Mouse (Mus musculus): ENCODE measurements around the gene Trim44. TPM values are rescaled to one million over a fixed set of nuclear protein-coding genes. Genes with fewer than 3 reads are reported as not detected.

The Trim44 gene
- polyA plus RNA-seq (2011; ENCODE audit: insufficient read length, low read depth, missing spikeins), result 76.1 and 97.4 TPM in 2 replicates

- no peak for TF ChIP-seq POLR2A (IDR thresholded peaks at IDR 0.05; ENCODE audit: low read depth, low read length)
- TF ChIP-seq CTCF (IDR thresholded peaks at IDR 0.05; ENCODE audit: borderline replicate concordance, insufficient read depth, low read length), result no peak
- no peak within 1 kb of the TSS for H3K4me3 ChIP-seq (ENCODE audit: insufficient read depth, low read length)
- peaks cover 9% of the 10 kb centered on the region; the same call in 1 of the 2 replicates for H3K4me1 ChIP-seq (ENCODE audit: control insufficient read depth, insufficient read depth, low read length)
- H3K27ac ChIP-seq (ENCODE audit: insufficient read depth, low read length), result no peak within 1 kb of the TSS
Observed at GRCm38 (mm10) chr2:102407363-102408184, at the start of gene Trim44. Gene Trim44, minus strand, starts transcription at chr2:102407828.

- Histone ChIP-seq H3K4me3 (ENCODE audit: insufficient read depth, low read length) (no peak overlapping the region), H3K4me1 (ENCODE audit: control insufficient read depth, insufficient read depth, low read length) (no peaks in the 10 kb centered on the region), H3K27ac (ENCODE audit: insufficient read depth, low read length) (no peak overlapping the region)
- TF ChIP-seq CTCF (IDR thresholded peaks at IDR 0.05; ENCODE audit: borderline replicate concordance, insufficient read depth, low read length) (no peak), POLR2A (IDR thresholded peaks at IDR 0.05; ENCODE audit: low read depth, low read length) (no peak)
Observed at GRCm38 (mm10) chr2:102455126-102455525, 47.5 kb upstream of the Trim44 start.

GRCm38 (mm10) chr2:102453447-102453846 is 45.8 kb upstream of the Trim44 start:
- no peak overlapping the region for H3K27ac ChIP-seq (ENCODE audit: insufficient read depth, low read length)
- H3K4me1 ChIP-seq (ENCODE audit: control insufficient read depth, insufficient read depth, low read length), result 0 out of 2 replicates have a peak, but pooled peaks cover 3% of the 10 kb centered on the region
- no peak overlapping the region for H3K4me3 ChIP-seq (ENCODE audit: insufficient read depth, low read length)
- TF ChIP-seq CTCF (IDR thresholded peaks at IDR 0.05; ENCODE audit: borderline replicate concordance, insufficient read depth, low read length) (no peak), POLR2A (IDR thresholded peaks at IDR 0.05; ENCODE audit: low read depth, low read length) (no peak)

GRCm38 (mm10) chr2:102451671-102452549 is 44.3 kb upstream of the Trim44 start, which contains the start of gene Fjx1:
Gene Fjx1, minus strand, starts transcription at chr2:102452499.
- Histone ChIP-seq H3K4me3 (ENCODE audit: insufficient read depth, low read length) (peak within 1 kb of the TSS; percentile 46), H3K4me1 (ENCODE audit: control insufficient read depth, insufficient read depth, low read length) (0 out of 2 replicates have a peak, but pooled peaks cover 3% of the 10 kb centered on the region), H3K27ac (ENCODE audit: insufficient read depth, low read length) (no peak within 1 kb of the TSS)
- TF ChIP-seq POLR2A (IDR thresholded peaks at IDR 0.05; ENCODE audit: low read depth, low read length) (0 out of 2 replicates have a peak, but pooled peaks have one; percentile 23), CTCF (IDR thresholded peaks at IDR 0.05; ENCODE audit: borderline replicate concordance, insufficient read depth, low read length) (no peak)

- no peak for TF ChIP-seq POLR2A (IDR thresholded peaks at IDR 0.05; ENCODE audit: low read depth, low read length)
- TF ChIP-seq CTCF (IDR thresholded peaks at IDR 0.05; ENCODE audit: borderline replicate concordance, insufficient read depth, low read length), result no peak
- H3K4me1 ChIP-seq (ENCODE audit: control insufficient read depth, insufficient read depth, low read length), result 0 out of 2 replicates have a peak, but pooled peaks cover 3% of the 10 kb centered on the region
- no peak overlapping the region for H3K27ac ChIP-seq (ENCODE audit: insufficient read depth, low read length)
- H3K4me3 ChIP-seq (ENCODE audit: insufficient read depth, low read length), result peak overlapping the region; percentile 46
Observed at GRCm38 (mm10) chr2:102450761-102451670, 43.4 kb upstream of the Trim44 start.

- Histone ChIP-seq H3K27ac (ENCODE audit: insufficient read depth, low read length) (no peak overlapping the region), H3K4me1 (ENCODE audit: control insufficient read depth, insufficient read depth, low read length) (0 out of 2 replicates have a peak, but pooled peaks cover 3% of the 10 kb centered on the region), H3K4me3 (ENCODE audit: insufficient read depth, low read length) (peak overlapping the region; percentile 46)
- TF ChIP-seq POLR2A (IDR thresholded peaks at IDR 0.05; ENCODE audit: low read depth, low read length), result no peak
- TF ChIP-seq CTCF (IDR thresholded peaks at IDR 0.05; ENCODE audit: borderline replicate concordance, insufficient read depth, low read length), result peak; percentile 26; the same call in 1 of the 2 replicates
Observed at GRCm38 (mm10) chr2:102450248-102450760, 42.7 kb upstream of the Trim44 start.

GRCm38 (mm10) chr2:102449630-102450247 is 42.1 kb upstream of the Trim44 start:
- TF ChIP-seq POLR2A (IDR thresholded peaks at IDR 0.05; ENCODE audit: low read depth, low read length), result no peak
- TF ChIP-seq CTCF (IDR thresholded peaks at IDR 0.05; ENCODE audit: borderline replicate concordance, insufficient read depth, low read length), result no peak

GRCm38 (mm10) chr2:102449056-102449455 is 41.4 kb upstream of the Trim44 start:
- Histone ChIP-seq H3K4me3 (ENCODE audit: insufficient read depth, low read length) (no peak overlapping the region), H3K4me1 (ENCODE audit: control insufficient read depth, insufficient read depth, low read length) (0 out of 2 replicates have a peak, but pooled peaks cover 3% of the 10 kb centered on the region), H3K27ac (ENCODE audit: insufficient read depth, low read length) (no peak overlapping the region)
- TF ChIP-seq POLR2A (IDR thresholded peaks at IDR 0.05; ENCODE audit: low read depth, low read length), result no peak
- no peak for TF ChIP-seq CTCF (IDR thresholded peaks at IDR 0.05; ENCODE audit: borderline replicate concordance, insufficient read depth, low read length)

More at GRCm38 (mm10) chr2:102449630-102450247, 42.1 kb upstream of the Trim44 start:
- H3K27ac ChIP-seq (ENCODE audit: insufficient read depth, low read length), result no peak overlapping the region
- H3K4me3 ChIP-seq (ENCODE audit: insufficient read depth, low read length), result peak overlapping the region; percentile 46
- 0 out of 2 replicates have a peak, but pooled peaks cover 3% of the 10 kb centered on the region for H3K4me1 ChIP-seq (ENCODE audit: control insufficient read depth, insufficient read depth, low read length)
